Mouse (Mus musculus) forebrain, embryonic 11.5 days (tissue): Measurements from ENCODE around the gene Mbnl1. TPM values are rescaled to one million over a fixed set of nuclear protein-coding genes. Genes with fewer than 3 reads are reported as not detected.
"Not testable (repeated sequence)": the region's sequence is repeated elsewhere in the genome, so short reads cannot be mapped to it uniquely, and the experiment has no call there.

Experiments used
- ATAC-seq: fragments of 200-750 bp; cut with Nextera tagmentation; replicated peaks from 2 replicates; pipeline ENCODE4 v1.8.0; 2017; ENCODE audit warnings: moderate TSS enrichment; ENCODE audit not compliant: low FRiP score
- DNase-seq: peaks from one replicate; pipeline ENCODE4 v3.0.0-alpha.2; 2017; ENCODE audit warnings: low spot score
- H3K27ac ChIP-seq: fragments of 300-500 bp; sonication (generic); 2 replicates; pipeline ENCODE4 v1.5.1; 2014; ENCODE audit warnings: low read depth, low read length
- H3K27me3 ChIP-seq: fragments of 300-500 bp; sonication (generic); 2 replicates; pipeline ENCODE4 v1.6.1; 2014; ENCODE audit warnings: mild to moderate bottlenecking, low read length, mixed read lengths; ENCODE audit not compliant: control insufficient read depth, insufficient read depth
- H3K36me3 ChIP-seq: fragments of 300-500 bp; sonication (generic); 2 replicates; pipeline ENCODE4 v1.6.1; 2014; ENCODE audit warnings: mild to moderate bottlenecking, low read length, moderate library complexity, mixed read lengths; ENCODE audit not compliant: control insufficient read depth, insufficient read depth
- H3K4me1 ChIP-seq: fragments of 300-500 bp; sonication (generic); replicated peaks from 2 replicates; pipeline ENCODE4 v1.6.1; 2014; ENCODE audit warnings: low read length, mixed read lengths; ENCODE audit not compliant: control insufficient read depth, insufficient read depth
- H3K4me2 ChIP-seq: fragments of 300-500 bp; sonication (generic); 2 replicates; pipeline ENCODE4 v1.6.1; 2014; ENCODE audit warnings: low read depth, mild to moderate bottlenecking, low read length, moderate library complexity, mixed read lengths; ENCODE audit not compliant: severe bottlenecking
- H3K4me3 ChIP-seq: fragments of 300-500 bp; sonication (generic); 2 replicates; pipeline ENCODE4 v1.5.1; 2014; ENCODE audit warnings: low read depth, low read length
- H3K9ac ChIP-seq: fragments of 300-500 bp; sonication (generic); 2 replicates; pipeline ENCODE4 v1.6.1; 2014; ENCODE audit warnings: low read length
- H3K9me3 ChIP-seq: fragments of 300-500 bp; sonication (generic); 2 replicates; pipeline ENCODE4 v1.6.1; 2016; ENCODE audit warnings: low read length, mixed read lengths; ENCODE audit not compliant: control insufficient read depth
- WGBS: fragments of 180-500 bp; shearing (Covaris S2); extraction: QIAGEN DNeasy Blood & Tissue Kit; methylation state at CpG from one replicate; pipeline ENCODE4 v1.1.7; 2014; 5-methylcytosine and 5-hydroxymethylcytosine counted together
- polyA plus RNA-seq: library from polyadenylated mRNA; unstranded; fragments of >200 nt; fragmentation: Nextera tagmentation; extraction: Ambion mirVana; gene quantifications from 2 replicates; pipeline ENCODE4 v1.2.1, GENCODE M21; 2014

Gene Mbnl1
- 40.8 and 46.8 TPM in 2 replicates for polyA plus RNA-seq

GRCm38 (mm10) chr3:60472681-60473177, at the start of gene Mbnl1:
Gene Mbnl1, plus strand, starts transcription at chr3:60472830.
- ATAC-seq, result no peak
- H3K4me3 ChIP-seq, result no peak within 1 kb of the TSS
- WGBS, result 79% methylated on average over 5 of the region's 5 CpGs

GRCm38 (mm10) chr3:60424148-60424547, 48.5 kb upstream of the Mbnl1 start:
- H3K4me3 ChIP-seq, result no peak overlapping the region
- DNase-seq, result no peak
- no peak overlapping the region for H3K27ac ChIP-seq
- no peak overlapping the region for H3K9ac ChIP-seq
- no peaks in the 10 kb centered on the region for H3K36me3 ChIP-seq
- no peaks in the 10 kb centered on the region for H3K4me1 ChIP-seq
- no peaks in the 10 kb centered on the region for H3K27me3 ChIP-seq
- no peaks in the 10 kb centered on the region for H3K9me3 ChIP-seq
- H3K4me2 ChIP-seq, result no peak overlapping the region
- no peak for ATAC-seq
- 80% methylated on average over 1 of the region's 1 CpGs for WGBS

More at GRCm38 (mm10) chr3:60472681-60473177, at the start of gene Mbnl1:
- H3K27me3 ChIP-seq, result no peaks in the 10 kb centered on the region
- DNase-seq, result no peak
- H3K9ac ChIP-seq, result no peak within 1 kb of the TSS
- H3K4me1 ChIP-seq, result no peaks in the 10 kb centered on the region
- H3K27ac ChIP-seq, result no peak within 1 kb of the TSS
- no peak within 1 kb of the TSS for H3K4me2 ChIP-seq
- H3K9me3 ChIP-seq, result no peaks in the 10 kb centered on the region
- H3K36me3 ChIP-seq, result no peaks in the 10 kb centered on the region

- Histone ChIP-seq H3K4me3 (no peak overlapping the region), H3K4me2 (no peak overlapping the region), H3K9ac (no peak overlapping the region), H3K27me3 (no peaks in the 10 kb centered on the region), H3K36me3 (no peaks in the 10 kb centered on the region), H3K27ac (no peak overlapping the region), H3K4me1 (no peaks in the 10 kb centered on the region), H3K9me3 (no peaks in the 10 kb centered on the region)
- ATAC-seq (no peak), DNase-seq (no peak)
- 94% methylated on average over 5 of the region's 5 CpGs for WGBS
Measured at GRCm38 (mm10) chr3:60429049-60429448, 43.6 kb upstream of the Mbnl1 start.

GRCm38 (mm10) chr3:60437254-60437653, 35.4 kb upstream of the Mbnl1 start:
- DNase-seq (no peak), ATAC-seq (no peak)
- Histone ChIP-seq H3K9me3 (no peaks in the 10 kb centered on the region), H3K4me1 (no peaks in the 10 kb centered on the region), H3K9ac (no peak overlapping the region), H3K4me3 (no peak overlapping the region), H3K36me3 (no peaks in the 10 kb centered on the region), H3K4me2 (no peak overlapping the region), H3K27me3 (no peaks in the 10 kb centered on the region), H3K27ac (no peak overlapping the region)

GRCm38 (mm10) chr3:60437678-60438232, 34.9 kb upstream of the Mbnl1 start:
- no peaks in the 10 kb centered on the region for H3K9me3 ChIP-seq
- WGBS, result 77% methylated on average over 1 of the region's 1 CpGs
- no peak overlapping the region for H3K4me3 ChIP-seq
- no peaks in the 10 kb centered on the region for H3K36me3 ChIP-seq
- no peak overlapping the region for H3K4me2 ChIP-seq
- no peak overlapping the region for H3K27ac ChIP-seq
- ATAC-seq, result no peak
- no peaks in the 10 kb centered on the region for H3K4me1 ChIP-seq
- no peaks in the 10 kb centered on the region for H3K27me3 ChIP-seq
- DNase-seq, result no peak
- no peak overlapping the region for H3K9ac ChIP-seq

- ATAC-seq, result no peak
Measured at GRCm38 (mm10) chr3:60438715-60439114, 33.9 kb upstream of the Mbnl1 start.

GRCm38 (mm10) chr3:60461828-60462521, 10.7 kb upstream of the Mbnl1 start:
- H3K27me3 ChIP-seq, result no peaks in the 10 kb centered on the region
- H3K9ac ChIP-seq, result no peak overlapping the region
- no peak overlapping the region for H3K27ac ChIP-seq
- no peaks in the 10 kb centered on the region for H3K9me3 ChIP-seq
- no peak for ATAC-seq
- DNase-seq, result no peak
- H3K36me3 ChIP-seq, result no peaks in the 10 kb centered on the region
- 91% methylated on average over 6 of the region's 6 CpGs for WGBS
- no peaks in the 10 kb centered on the region for H3K4me1 ChIP-seq
- H3K4me2 ChIP-seq, result no peak overlapping the region
- no peak overlapping the region for H3K4me3 ChIP-seq

More at GRCm38 (mm10) chr3:60438715-60439114, 33.9 kb upstream of the Mbnl1 start:
- 88% methylated on average over 1 of the region's 1 CpGs for WGBS
- Histone ChIP-seq H3K27ac (no peak overlapping the region), H3K9me3 (no peaks in the 10 kb centered on the region), H3K4me3 (no peak overlapping the region), H3K4me2 (no peak overlapping the region), H3K9ac (no peak overlapping the region), H3K27me3 (no peaks in the 10 kb centered on the region), H3K36me3 (no peaks in the 10 kb centered on the region), H3K4me1 (no peaks in the 10 kb centered on the region)
- no peak for DNase-seq

- H3K4me3 ChIP-seq, H3K36me3 ChIP-seq, H3K4me1 ChIP-seq, H3K27ac ChIP-seq, H3K9ac ChIP-seq, H3K27me3 ChIP-seq, H3K9me3 ChIP-seq, DNase-seq, ATAC-seq, H3K4me2 ChIP-seq: not testable (repeated sequence)
- 91% methylated on average over 2 of the region's 3 CpGs for WGBS
Measured at GRCm38 (mm10) chr3:60468667-60469066, 4.0 kb upstream of the Mbnl1 start.
